Mouse (Mus musculus): ENCODE results near the gene Gtpbp8. TPM values are rescaled to one million over a fixed set of nuclear protein-coding genes. Genes with fewer than 3 reads are reported as not detected.

Gtpbp8 gene
- polyA plus RNA-seq (2014; fragmentation: Illumina TruSeq; extraction: RNeasy Lipid Tissue Mini Kit (QIAGEN cat#74804); ENCODE audit: low read depth, low replicate concordance) = 50.6 TPM

GRCm38 (mm10) chr16:44745866-44746562, at the start of gene Gtpbp8:
Gene Gtpbp8, minus strand, starts transcription at chr16:44746363.

GRCm38 (mm10) chr16:44765555-44766319, 19.6 kb upstream of the Gtpbp8 start, which contains the start of gene Cd200r1:
Gene Cd200r1, plus strand, starts transcription at chr16:44765736.

DNA sequence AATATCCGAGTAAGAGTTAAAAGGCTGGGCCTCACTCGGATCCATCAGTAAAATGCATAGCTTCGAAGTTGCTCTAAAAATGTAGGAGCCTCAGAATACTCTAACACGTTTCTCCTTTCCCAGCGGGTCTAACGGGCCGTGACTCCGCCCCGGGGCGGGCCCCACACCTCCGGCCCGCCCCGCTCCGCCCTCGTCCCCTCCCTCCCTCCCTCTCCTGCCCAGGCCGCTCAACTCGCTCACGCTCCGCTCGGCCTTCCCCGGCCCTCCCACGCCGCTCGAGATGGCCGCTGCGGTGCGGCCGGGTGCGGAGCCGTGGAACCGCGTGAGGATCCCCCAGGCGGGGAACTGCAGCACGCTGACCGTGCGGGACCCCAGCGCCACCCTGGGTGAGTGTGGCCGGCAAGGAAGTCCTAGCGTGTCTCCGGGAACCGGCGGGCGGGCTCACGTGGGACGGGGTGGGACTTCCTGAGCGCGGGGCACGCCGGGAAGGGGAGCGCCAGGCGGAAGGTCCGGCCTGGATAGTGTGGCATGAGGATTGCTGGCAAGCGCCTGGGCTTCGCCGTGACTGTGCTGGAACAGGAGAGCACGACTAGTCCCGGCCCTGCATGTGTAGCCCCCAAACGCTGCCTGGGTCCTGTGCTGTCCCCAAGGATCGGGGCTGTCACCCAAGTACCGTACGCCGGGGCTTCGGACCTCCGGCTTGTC, 21.9 kb downstream of the Gtpbp8 start, which contains the start of gene Nepro:
Nepro (plus strand) TSS at position 219 of the 705 bp plus-strand sequence.

Other genes starting within 250 kb of the Gtpbp8 start
- gene Boc, start 187.5 kb downstream of the Gtpbp8 start, polyA plus RNA-seq (2014; fragmentation: Illumina TruSeq; extraction: RNeasy Lipid Tissue Mini Kit (QIAGEN cat#74804); ENCODE audit: low read depth, low replicate concordance) = 1.8 TPM
- 8.9 TPM for gene Nepro, start 22.1 kb downstream of the Gtpbp8 start, polyA plus RNA-seq (2014; fragmentation: Illumina TruSeq; extraction: RNeasy Lipid Tissue Mini Kit (QIAGEN cat#74804); ENCODE audit: low read depth, low replicate concordance)
- 0.44 TPM for gene Cd200r1, start 19.4 kb upstream of the Gtpbp8 start, polyA plus RNA-seq (2014; fragmentation: Illumina TruSeq; extraction: RNeasy Lipid Tissue Mini Kit (QIAGEN cat#74804); ENCODE audit: low read depth, low replicate concordance)
- not detected for gene Cd200r4, start 65.4 kb upstream of the Gtpbp8 start, polyA plus RNA-seq (2014; fragmentation: Illumina TruSeq; extraction: RNeasy Lipid Tissue Mini Kit (QIAGEN cat#74804); ENCODE audit: low read depth, low replicate concordance)
- not detected for gene Cd200r2, start 120.7 kb upstream of the Gtpbp8 start, polyA plus RNA-seq (2014; fragmentation: Illumina TruSeq; extraction: RNeasy Lipid Tissue Mini Kit (QIAGEN cat#74804); ENCODE audit: low read depth, low replicate concordance)
- gene Cd200r3, start 197.3 kb upstream of the Gtpbp8 start, polyA plus RNA-seq (2014; fragmentation: Illumina TruSeq; extraction: RNeasy Lipid Tissue Mini Kit (QIAGEN cat#74804); ENCODE audit: low read depth, low replicate concordance) = not detected

Data from kidney, adult 10 weeks (tissue).